Mouse (Mus musculus) C2C12 (cell line): ENCODE results near the gene Hist1h2bp. TPM values are rescaled to one million over a fixed set of nuclear protein-coding genes. Genes with fewer than 3 reads are reported as not detected.
A peak's percentile ranks its signal among the peaks of the same experiment; 100 is the strongest.
"Not testable (repeated sequence)": the region's sequence is repeated elsewhere in the genome, so short reads cannot be mapped to it uniquely, and the experiment has no call there.

Experiments used
- H3K27me3 ChIP-seq: one replicate; pipeline ENCODE4 v1.6.1; 2011; ENCODE audit not compliant: control insufficient read depth, insufficient read depth, insufficient read length
- H3K36me3 ChIP-seq: one replicate; pipeline ENCODE4 v1.6.1; 2011; ENCODE audit not compliant: control insufficient read depth, insufficient read depth
- H3K4me3 ChIP-seq: one replicate; pipeline ENCODE4 v1.5.1; 2011; ENCODE audit warnings: mild to moderate bottlenecking, control low read depth; ENCODE audit not compliant: poor library complexity, insufficient read depth, severe bottlenecking
- H3K79me2 ChIP-seq: one replicate; pipeline ENCODE4 v1.6.1; 2011; ENCODE audit not compliant: control insufficient read depth, insufficient read depth
- H3K79me3 ChIP-seq: one replicate; pipeline ENCODE4 v1.6.1; 2011; ENCODE audit warnings: low read depth, control low read depth
- H3ac ChIP-seq: one replicate; pipeline ENCODE3; 2011; ENCODE audit warnings: low read depth; ENCODE audit not compliant: control insufficient read depth, insufficient read length
- CEBPB ChIP-seq: IDR thresholded peaks from one replicate; pipeline ENCODE4 v1.6.1; 2011; ENCODE audit warnings: low read depth, mild to moderate bottlenecking, control low read depth, moderate library complexity
- CTCF ChIP-seq: IDR thresholded peaks from one replicate; pipeline ENCODE4 v1.5.1; 2011; ENCODE audit not compliant: control insufficient read depth, insufficient read depth, insufficient read length
- FOSL1 ChIP-seq: IDR thresholded peaks from one replicate; pipeline ENCODE4 v1.8.0; 2011; ENCODE audit warnings: mild to moderate bottlenecking, low read length; ENCODE audit not compliant: poor library complexity, insufficient read depth, severe bottlenecking
- MAX ChIP-seq: IDR thresholded peaks from one replicate; pipeline ENCODE4 v1.6.1; 2011; ENCODE audit warnings: mild to moderate bottlenecking, control low read depth
- MYOD1 ChIP-seq: IDR thresholded peaks from one replicate; pipeline ENCODE4 v1.6.1; 2011; ENCODE audit warnings: low read depth; ENCODE audit not compliant: control insufficient read depth, insufficient read length
- MYOG ChIP-seq: IDR thresholded peaks from one replicate; pipeline ENCODE4 v1.6.1; 2011; ENCODE audit not compliant: control insufficient read depth, insufficient read length; ENCODE audit errors: extremely low read depth
- USF1 ChIP-seq: IDR thresholded peaks from one replicate; pipeline ENCODE4 v1.6.1; 2011; ENCODE audit warnings: low read depth, mild to moderate bottlenecking, control low read depth, moderate library complexity
- polyA plus RNA-seq: library from polyadenylated mRNA; unstranded; fragments of >200 nt; fragmentation: generic; extraction: Trizol; gene quantifications from one replicate; pipeline ENCODE4 v1.2.1, GENCODE M21; 2012; ENCODE audit warnings: missing spikeins

Gene Hist1h2bp
- polyA plus RNA-seq, 1 experiment = 2.6 TPM

- TF ChIP-seq USF1 = peak; percentile 20
- TF ChIP-seq MYOG = no peak
- H3K27me3 ChIP-seq = no peaks in the 10 kb centered on the region
- H3ac ChIP-seq = peak overlapping the region; percentile 94
- no peaks in the 10 kb centered on the region for H3K79me2 ChIP-seq
- H3K4me3 ChIP-seq = peak overlapping the region; percentile 43
- no peaks in the 10 kb centered on the region for H3K36me3 ChIP-seq
- no peaks in the 10 kb centered on the region for H3K79me3 ChIP-seq
Measured at GRCm38 (mm10) chr13:21778814-21779766, 8.2 kb upstream of the Hist1h2bp start.

- H3K27me3 ChIP-seq = no peaks in the 10 kb centered on the region
- H3K4me3 ChIP-seq = peak within 1 kb of the TSS; percentile 43
- H3K36me3 ChIP-seq = no peaks in the 10 kb centered on the region
- no peaks in the 10 kb centered on the region for H3K79me3 ChIP-seq
- peak within 1 kb of the TSS; percentile 94 for H3ac ChIP-seq
- TF ChIP-seq MYOG (peak; percentile 94), CEBPB (no peak)
- H3K79me2 ChIP-seq = no peaks in the 10 kb centered on the region
Measured at GRCm38 (mm10) chr13:21779767-21780731, 7.2 kb upstream of the Hist1h2bp start, which contains the start of gene Hist1h1b. Gene Hist1h1b (minus strand): TSS chr13:21780625.

GRCm38 (mm10) chr13:21781021-21781555 lies 6.2 kb upstream of the Hist1h2bp start:
- TF ChIP-seq MYOG (no peak), USF1 (no peak), FOSL1 (no peak), MYOD1 (no peak), CTCF (no peak), MAX (no peak), CEBPB (no peak)
- no peaks in the 10 kb centered on the region for H3K79me3 ChIP-seq
- H3K79me2 ChIP-seq = no peaks in the 10 kb centered on the region
- no peaks in the 10 kb centered on the region for H3K36me3 ChIP-seq
- no peak overlapping the region for H3K4me3 ChIP-seq
- no peaks in the 10 kb centered on the region for H3K27me3 ChIP-seq
- H3ac ChIP-seq = no peak overlapping the region

GRCm38 (mm10) chr13:21781639-21782038 lies 5.6 kb upstream of the Hist1h2bp start:
- Histone ChIP-seq H3K4me3 (no peak overlapping the region), H3K79me2 (no peaks in the 10 kb centered on the region), H3ac (no peak overlapping the region), H3K36me3 (no peaks in the 10 kb centered on the region), H3K27me3 (no peaks in the 10 kb centered on the region), H3K79me3 (no peaks in the 10 kb centered on the region)
- TF ChIP-seq USF1 (no peak), MYOD1 (no peak), FOSL1 (no peak), CTCF (no peak), MYOG (no peak), MAX (no peak), CEBPB (no peak)

- peak overlapping the region; percentile 8 for H3K4me3 ChIP-seq
- peak; percentile 13 for TF ChIP-seq CEBPB
- peak overlapping the region; percentile 2 for H3ac ChIP-seq
- not testable (repeated sequence) for H3K79me3 ChIP-seq, H3K36me3 ChIP-seq, H3K27me3 ChIP-seq, H3K79me2 ChIP-seq
Measured at GRCm38 (mm10) chr13:21782361-21783254, 4.7 kb upstream of the Hist1h2bp start.
